11 mouse cellular contexts compared by ENCODE assay signal in genomic region chr12:100444671-100445165, GRCm38 (mm10).
"Had no signal": no experiment of that assay in that cellular context is flagged by ENCODE, and none has a peak within 500 bp of the region (broad histone marks: within the 10 kb centered on the region; RNA-seq: fewer than 3 reads in every experiment).

No protein-coding gene starts in this region.

- H3K4me1 ChIP-seq: liver, embryonic 13.5 days; midbrain, embryonic 10.5 days; stomach, embryonic 15.5 days had no signal

- H3K9me3 ChIP-seq: limb, embryonic 15.5 days; liver, embryonic 13.5 days; midbrain, embryonic 10.5 days; neural tube, embryonic 12.5 days; stomach, embryonic 15.5 days had no signal

- DNase-seq: kidney, adult 8-10 months; kidney, postnatal 25 days; liver, embryonic 13.5 days; lung, adult 18-20 months; midbrain, embryonic 14.5 days; thymus, adult 2 months; thymus, postnatal 25 days had no signal

- H3K9ac ChIP-seq: limb, embryonic 15.5 days; liver, embryonic 13.5 days; neural tube, embryonic 12.5 days; stomach, embryonic 15.5 days had no signal

- H3K36me3 ChIP-seq: limb, embryonic 15.5 days; liver, embryonic 13.5 days; stomach, embryonic 15.5 days had no signal

- H3K27ac ChIP-seq: limb, embryonic 15.5 days; liver, embryonic 13.5 days; midbrain, embryonic 10.5 days; neural tube, embryonic 12.5 days; stomach, embryonic 15.5 days had no signal

- H3K4me3 ChIP-seq: limb, embryonic 15.5 days; liver, embryonic 13.5 days; midbrain, embryonic 10.5 days; neural tube, embryonic 12.5 days; stomach, embryonic 15.5 days had no signal

- H3K4me2 ChIP-seq: limb, embryonic 15.5 days; liver, embryonic 13.5 days; neural tube, embryonic 12.5 days; stomach, embryonic 15.5 days had no signal

- H3K27me3 ChIP-seq: limb, embryonic 15.5 days; liver, embryonic 13.5 days; neural tube, embryonic 12.5 days; stomach, embryonic 15.5 days had no signal
